Mouse (Mus musculus) ES-Bruce4 (cell line): ENCODE measurements around the gene Map3k15.

Source experiments
- CTCF ChIP-seq: IDR thresholded peaks from one replicate; pipeline ENCODE4 v1.8.1; 2011; ENCODE audit warnings: low read depth, low read length
- POLR2A ChIP-seq: IDR thresholded peaks from one replicate; pipeline ENCODE4 v1.8.1; 2011; ENCODE audit warnings: low read length; ENCODE audit not compliant: insufficient read depth

DNA sequence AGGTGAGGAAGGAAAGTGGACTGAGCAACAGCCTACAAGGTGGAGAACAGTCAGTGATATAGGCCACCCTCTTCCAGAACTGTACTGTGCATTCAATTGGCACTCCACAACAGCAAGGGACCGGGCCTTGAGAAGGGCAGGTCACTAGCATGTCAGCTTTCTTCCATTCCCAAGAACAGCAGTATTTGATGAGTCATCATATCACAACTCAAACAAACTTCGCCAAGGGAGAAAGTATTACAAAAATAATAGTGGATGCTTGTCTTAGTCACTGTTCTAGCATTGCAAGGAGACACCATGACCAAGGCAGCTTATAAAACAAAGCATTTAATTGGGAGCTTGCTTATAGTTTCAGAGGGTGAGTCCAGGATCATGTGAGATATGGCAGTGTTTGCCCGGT is 176.0 kb downstream of the Map3k15 start:
- TF ChIP-seq CTCF (no peak), POLR2A (no peak)
